Mouse (Mus musculus) neural tube, embryonic 15.5 days (tissue): ENCODE data around the gene Slc16a8. TPM values are rescaled to one million over a fixed set of nuclear protein-coding genes. Genes with fewer than 3 reads are reported as not detected.

Source experiments
- ATAC-seq: fragments of 200-750 bp; cut with Nextera tagmentation; 2 replicates; pipeline ENCODE4 v1.8.0; 2017; ENCODE audit warnings: mild to moderate bottlenecking, moderate TSS enrichment, moderate library complexity; ENCODE audit not compliant: low FRiP score
- H3K27ac ChIP-seq: fragments of 300-500 bp; sonication (generic); replicated peaks from 2 replicates; pipeline ENCODE4 v1.5.1; 2015; ENCODE audit warnings: mild to moderate bottlenecking, inconsistent platforms
- H3K27me3 ChIP-seq: fragments of 300-500 bp; sonication (generic); replicated peaks from 2 replicates; pipeline ENCODE4 v1.6.1; 2015; ENCODE audit warnings: inconsistent platforms
- H3K36me3 ChIP-seq: fragments of 300-500 bp; sonication (generic); 2 replicates; pipeline ENCODE4 v1.6.1; 2015; ENCODE audit warnings: inconsistent platforms
- H3K4me1 ChIP-seq: fragments of 300-500 bp; sonication (generic); 2 replicates; pipeline ENCODE4 v1.6.1; 2015; ENCODE audit warnings: inconsistent platforms
- H3K4me2 ChIP-seq: fragments of 300-500 bp; sonication (generic); 2 replicates; pipeline ENCODE4 v1.6.1; 2015; ENCODE audit warnings: inconsistent platforms, mild to moderate bottlenecking, moderate library complexity
- H3K4me3 ChIP-seq: fragments of 300-500 bp; sonication (generic); replicated peaks from 2 replicates; pipeline ENCODE4 v1.5.1; 2015; ENCODE audit warnings: mild to moderate bottlenecking, inconsistent platforms
- H3K9ac ChIP-seq: fragments of 300-500 bp; sonication (generic); replicated peaks from 2 replicates; pipeline ENCODE4 v1.6.1; 2015; ENCODE audit warnings: mild to moderate bottlenecking, inconsistent platforms
- H3K9me3 ChIP-seq: fragments of 300-500 bp; sonication (generic); replicated peaks from 2 replicates; pipeline ENCODE4 v1.6.1; 2016; ENCODE audit warnings: inconsistent platforms
- WGBS: fragments of 180-500 bp; shearing (Covaris S2); methylation state at CpG from one replicate; pipeline ENCODE4 v1.1.7; 2015; ENCODE audit warnings: mixed read lengths; 5-methylcytosine and 5-hydroxymethylcytosine counted together
- polyA plus RNA-seq: library from polyadenylated mRNA; unstranded; fragments of >200 nt; fragmentation: Nextera tagmentation; extraction: Ambion mirVana; gene quantifications from 2 replicates; pipeline ENCODE4 v1.2.1, GENCODE M21; 2015

Gene Slc16a8
- polyA plus RNA-seq, 1 experiment from 2014 or later, result 0.40 TPM

- H3K27me3 ChIP-seq, result peaks cover 48% of the 10 kb centered on the region
- H3K9ac ChIP-seq, result no peak overlapping the region
Observed at GRCm38 (mm10) chr15:79262375-79262774, 7.8 kb upstream of the Slc16a8 start.

GRCm38 (mm10) chr15:79261757-79262156 lies 7.2 kb upstream of the Slc16a8 start:
- Histone ChIP-seq H3K9me3 (no peaks in the 10 kb centered on the region), H3K4me1 (peaks cover 20% of the 10 kb centered on the region), H3K36me3 (no peaks in the 10 kb centered on the region), H3K9ac (peak overlapping the region; percentile 58), H3K4me2 (peak overlapping the region; percentile 88), H3K4me3 (peak overlapping the region; percentile 52), H3K27ac (no peak overlapping the region), H3K27me3 (peaks cover 48% of the 10 kb centered on the region)
- ATAC-seq, result peak; percentile 71
- WGBS, result 0% methylated on average over 19 of the region's 28 CpGs

More at GRCm38 (mm10) chr15:79262375-79262774, 7.8 kb upstream of the Slc16a8 start:
- Histone ChIP-seq H3K36me3 (no peaks in the 10 kb centered on the region), H3K27ac (no peak overlapping the region), H3K9me3 (no peaks in the 10 kb centered on the region), H3K4me2 (peak overlapping the region; percentile 88), H3K4me3 (peak overlapping the region; percentile 52), H3K4me1 (peaks cover 20% of the 10 kb centered on the region)
- 16% methylated on average over 13 of the region's 13 CpGs for WGBS
- ATAC-seq, result no peak

GRCm38 (mm10) chr15:79261095-79261725 lies 6.6 kb upstream of the Slc16a8 start:
- Histone ChIP-seq H3K27me3 (peaks cover 48% of the 10 kb centered on the region), H3K4me3 (peak overlapping the region; percentile 52), H3K4me1 (peaks cover 20% of the 10 kb centered on the region), H3K27ac (no peak overlapping the region), H3K9me3 (no peaks in the 10 kb centered on the region), H3K36me3 (no peaks in the 10 kb centered on the region), H3K4me2 (peak overlapping the region; percentile 88), H3K9ac (peak overlapping the region; percentile 58)
- WGBS, result under 1% methylated on average over 52 of the region's 62 CpGs
- ATAC-seq, result peak; percentile 83

- 33% methylated on average over 17 of the region's 17 CpGs for WGBS
- no peaks in the 10 kb centered on the region for H3K36me3 ChIP-seq
- no peak overlapping the region for H3K9ac ChIP-seq
- peaks cover 20% of the 10 kb centered on the region for H3K4me1 ChIP-seq
- peaks cover 56% of the 10 kb centered on the region for H3K27me3 ChIP-seq
- H3K4me3 ChIP-seq, result no peak overlapping the region
- H3K9me3 ChIP-seq, result no peaks in the 10 kb centered on the region
- H3K4me2 ChIP-seq, result no peak overlapping the region
- no peak for ATAC-seq
- H3K27ac ChIP-seq, result no peak overlapping the region
Observed at GRCm38 (mm10) chr15:79258521-79258920, 4.0 kb upstream of the Slc16a8 start.

GRCm38 (mm10) chr15:79252580-79252979 lies 2.0 kb downstream of the Slc16a8 start:
- Histone ChIP-seq H3K36me3 (peaks cover 13% of the 10 kb centered on the region), H3K27me3 (peaks cover 41% of the 10 kb centered on the region), H3K9me3 (no peaks in the 10 kb centered on the region), H3K4me1 (peaks cover 16% of the 10 kb centered on the region), H3K4me2 (peak overlapping the region; percentile 66), H3K9ac (peak overlapping the region; percentile 39), H3K4me3 (peak overlapping the region; percentile 35), H3K27ac (no peak overlapping the region)
- ATAC-seq, result no peak
- 33% methylated on average over 24 of the region's 24 CpGs for WGBS

GRCm38 (mm10) chr15:79251781-79252491 lies 2.6 kb downstream of the Slc16a8 start:
- WGBS, result 2% methylated on average over 61 of the region's 61 CpGs
- H3K4me1 ChIP-seq, result peaks cover 16% of the 10 kb centered on the region
- peaks cover 41% of the 10 kb centered on the region for H3K27me3 ChIP-seq
- ATAC-seq, result peak; percentile 78
- peak overlapping the region; percentile 39 for H3K9ac ChIP-seq
- peak overlapping the region; percentile 66 for H3K4me2 ChIP-seq
- peaks cover 18% of the 10 kb centered on the region for H3K36me3 ChIP-seq
- no peak overlapping the region; the same call in 1 of the 2 replicates for H3K27ac ChIP-seq
- H3K9me3 ChIP-seq, result no peaks in the 10 kb centered on the region
- peak overlapping the region; percentile 35 for H3K4me3 ChIP-seq

GRCm38 (mm10) chr15:79251168-79251567 lies 3.4 kb downstream of the Slc16a8 start:
- ATAC-seq, result no peak
- H3K4me2 ChIP-seq, result no peak overlapping the region
- H3K4me1 ChIP-seq, result peaks cover 16% of the 10 kb centered on the region
- H3K36me3 ChIP-seq, result peaks cover 25% of the 10 kb centered on the region
- peaks cover 41% of the 10 kb centered on the region for H3K27me3 ChIP-seq
- H3K9me3 ChIP-seq, result no peaks in the 10 kb centered on the region
- 54% methylated on average over 7 of the region's 7 CpGs for WGBS
- H3K27ac ChIP-seq, result no peak overlapping the region
- H3K9ac ChIP-seq, result no peak overlapping the region; the same call in 1 of the 2 replicates
- H3K4me3 ChIP-seq, result no peak overlapping the region

GRCm38 (mm10) chr15:79250236-79250635 lies 4.3 kb downstream of the Slc16a8 start:
- Histone ChIP-seq H3K4me3 (no peak overlapping the region), H3K36me3 (peaks cover 35% of the 10 kb centered on the region), H3K27me3 (peaks cover 41% of the 10 kb centered on the region), H3K4me1 (peaks cover 16% of the 10 kb centered on the region), H3K9me3 (no peaks in the 10 kb centered on the region), H3K27ac (no peak overlapping the region), H3K4me2 (no peak overlapping the region), H3K9ac (no peak overlapping the region)
- 90% methylated on average over 2 of the region's 2 CpGs for WGBS
- ATAC-seq, result no peak

- Histone ChIP-seq H3K4me1 (peaks cover 17% of the 10 kb centered on the region), H3K4me3 (no peak overlapping the region), H3K27me3 (peaks cover 4% of the 10 kb centered on the region; the same call in 1 of the 2 replicates), H3K9me3 (no peaks in the 10 kb centered on the region), H3K27ac (no peak overlapping the region), H3K4me2 (no peak overlapping the region), H3K9ac (no peak overlapping the region), H3K36me3 (peaks cover 64% of the 10 kb centered on the region)
- no peak for ATAC-seq
- 88% methylated on average over 3 of the region's 3 CpGs for WGBS
Observed at GRCm38 (mm10) chr15:79245321-79245720, 9.2 kb downstream of the Slc16a8 start.

GRCm38 (mm10) chr15:79244071-79244893 lies 10.3 kb downstream of the Slc16a8 start:
- Histone ChIP-seq H3K4me1 (peaks cover 17% of the 10 kb centered on the region), H3K27ac (peak overlapping the region; percentile 73), H3K9ac (peak overlapping the region; percentile 26; the same call in 1 of the 2 replicates), H3K4me3 (no peak overlapping the region), H3K36me3 (peaks cover 74% of the 10 kb centered on the region), H3K27me3 (no peaks in the 10 kb centered on the region), H3K4me2 (no peak overlapping the region), H3K9me3 (no peaks in the 10 kb centered on the region)
- 69% methylated on average over 7 of the region's 7 CpGs for WGBS
- ATAC-seq, result no peak

- H3K9me3 ChIP-seq, result no peaks in the 10 kb centered on the region
- no peak overlapping the region for H3K4me3 ChIP-seq
- peaks cover 77% of the 10 kb centered on the region for H3K36me3 ChIP-seq
- peak; percentile 97 for ATAC-seq
- H3K4me1 ChIP-seq, result peaks cover 17% of the 10 kb centered on the region
- H3K27me3 ChIP-seq, result no peaks in the 10 kb centered on the region
- 5% methylated on average over 10 of the region's 10 CpGs for WGBS
- peak overlapping the region; percentile 25 for H3K4me2 ChIP-seq
- H3K27ac ChIP-seq, result peak overlapping the region; percentile 76
- no peak overlapping the region for H3K9ac ChIP-seq
Observed at GRCm38 (mm10) chr15:79243234-79244042, 11.1 kb downstream of the Slc16a8 start.
